Mouse (Mus musculus) testis, postnatal 14 days (tissue): ENCODE measurements around the gene Rab37.

Experiments used
- DNase-seq: peaks from one replicate; pipeline ENCODE4 v3.0.0; 2021; ENCODE audit warnings: low spot score

Rab37 gene

GRCm38 (mm10) chr11:115131768-115132381 lies 40.6 kb downstream of the Rab37 start:
- no peak for DNase-seq

GRCm38 (mm10) chr11:115133800-115134199 lies 42.6 kb downstream of the Rab37 start, which contains the start of gene Cd300lf:
TSS of gene Cd300lf (minus strand) at chr11:115133992.
- DNase-seq: no peak

GRCm38 (mm10) chr11:115138597-115139262 lies 47.5 kb downstream of the Rab37 start:
- DNase-seq: no peak

GRCm38 (mm10) chr11:115141970-115142369 lies 50.7 kb downstream of the Rab37 start:
- no peak for DNase-seq

GRCm38 (mm10) chr11:115147813-115148212 lies 56.6 kb downstream of the Rab37 start:
- DNase-seq: no peak

- DNase-seq: no peak
Measured at GRCm38 (mm10) chr11:115150741-115151254, 59.6 kb downstream of the Rab37 start.

GRCm38 (mm10) chr11:115151755-115152429 lies 60.7 kb downstream of the Rab37 start:
- DNase-seq: peak; percentile 50

- DNase-seq: no peak
Measured at GRCm38 (mm10) chr11:115153088-115153487, 61.9 kb downstream of the Rab37 start.

GRCm38 (mm10) chr11:115153699-115154292 lies 62.6 kb downstream of the Rab37 start:
- peak; percentile 60 for DNase-seq

GRCm38 (mm10) chr11:115155053-115155634 lies 63.9 kb downstream of the Rab37 start:
- DNase-seq: no peak

GRCm38 (mm10) chr11:115157933-115158719 lies 66.9 kb downstream of the Rab37 start:
- no peak for DNase-seq

GRCm38 (mm10) chr11:115160016-115160797 lies 69.0 kb downstream of the Rab37 start:
- DNase-seq: no peak

GRCm38 (mm10) chr11:115160883-115161577 lies 69.8 kb downstream of the Rab37 start:
- DNase-seq: no peak

- no peak for DNase-seq
Measured at GRCm38 (mm10) chr11:115161578-115162204, 70.5 kb downstream of the Rab37 start.

- DNase-seq: no peak
Measured at GRCm38 (mm10) chr11:115162205-115162601, 71.0 kb downstream of the Rab37 start.

- peak; percentile 94 for DNase-seq
Measured at GRCm38 (mm10) chr11:115162832-115163480, 71.7 kb downstream of the Rab37 start, which contains the start of gene Slc9a3r1. TSS of gene Slc9a3r1 (plus strand) at chr11:115163341.

GRCm38 (mm10) chr11:115163568-115164150 lies 72.4 kb downstream of the Rab37 start:
- no peak for DNase-seq

GRCm38 (mm10) chr11:115164341-115164975 lies 73.2 kb downstream of the Rab37 start:
- DNase-seq: no peak
